Mouse (Mus musculus) midbrain, postnatal 0 days (tissue): Measurements from ENCODE around the gene Reps2. TPM values are rescaled to one million over a fixed set of nuclear protein-coding genes. Genes with fewer than 3 reads are reported as not detected.

Experiments
- ATAC-seq: fragments of 200-750 bp; cut with Nextera tagmentation; 2 replicates; pipeline ENCODE4 v1.8.0; 2017; ENCODE audit warnings: moderate number of reproducible peaks, mild to moderate bottlenecking, moderate TSS enrichment, moderate library complexity; ENCODE audit not compliant: low FRiP score
- DNase-seq: peaks from one replicate; pipeline ENCODE4 v3.0.0-alpha.2; 2015; ENCODE audit warnings: low spot score
- H3K27ac ChIP-seq: fragments of 300-500 bp; sonication (generic); 2 replicates; pipeline ENCODE4 v1.5.1; 2014; ENCODE audit warnings: low read depth, mild to moderate bottlenecking, low read length, mixed read lengths
- H3K27me3 ChIP-seq: fragments of 300-500 bp; sonication (generic); 2 replicates; pipeline ENCODE4 v1.6.1; 2014; ENCODE audit warnings: low read length, control low read depth, mixed read lengths; ENCODE audit not compliant: insufficient read depth
- H3K36me3 ChIP-seq: fragments of 300-500 bp; sonication (generic); 2 replicates; pipeline ENCODE4 v1.6.1; 2014; ENCODE audit warnings: low read length, control low read depth, mixed read lengths; ENCODE audit not compliant: insufficient read depth
- H3K4me1 ChIP-seq: fragments of 300-500 bp; sonication (generic); 2 replicates; pipeline ENCODE4 v1.6.1; 2014; ENCODE audit warnings: mild to moderate bottlenecking, control low read depth, antibody characterized with exemption, low read length, mixed read lengths; ENCODE audit not compliant: insufficient read depth
- H3K4me2 ChIP-seq: fragments of 300-500 bp; sonication (generic); 2 replicates; pipeline ENCODE4 v1.6.1; 2014; ENCODE audit warnings: low read depth, mild to moderate bottlenecking, low read length, mixed read lengths; ENCODE audit not compliant: poor library complexity, severe bottlenecking
- H3K4me3 ChIP-seq: fragments of 300-500 bp; sonication (generic); 2 replicates; pipeline ENCODE4 v1.5.1; 2014; ENCODE audit warnings: low read depth, mild to moderate bottlenecking, low read length, moderate library complexity
- H3K9ac ChIP-seq: fragments of 300-500 bp; sonication (generic); replicated peaks from 2 replicates; pipeline ENCODE4 v1.6.1; 2014; ENCODE audit warnings: mild to moderate bottlenecking, low read length, moderate library complexity, mixed read lengths; ENCODE audit not compliant: poor library complexity, severe bottlenecking
- H3K9me3 ChIP-seq: fragments of 300-500 bp; sonication (generic); 2 replicates; pipeline ENCODE4 v1.6.1; 2016; ENCODE audit warnings: low read length, control low read depth
- CTCF ChIP-seq: IDR thresholded peaks from 2 replicates; pipeline ENCODE4 v1.5.1; 2016; ENCODE audit warnings: antibody characterized with exemption, mild to moderate bottlenecking
- WGBS: fragments of 180-500 bp; shearing (Covaris S2); extraction: QIAGEN DNeasy Blood & Tissue Kit; methylation state at CpG from one replicate; pipeline ENCODE4 v1.1.7; 2014; 5-methylcytosine and 5-hydroxymethylcytosine counted together
- polyA plus RNA-seq: library from polyadenylated mRNA; unstranded; fragments of >200 nt; fragmentation: Nextera tagmentation; extraction: Ambion mirVana; gene quantifications from 2 replicates; pipeline ENCODE4 v1.2.1, GENCODE M21; 2015
- total RNA-seq: library from RNA; depleted of rRNA; stranded (reverse); fragments of >200 nt; gene quantifications from 2 replicates; pipeline ENCODE4 v1.2.3, GENCODE M21; 2014

Reps2 gene
- total and polyA plus RNA-seq, 2 experiments from 2014 or later, result 3.0 to 16.5 TPM

DNA sequence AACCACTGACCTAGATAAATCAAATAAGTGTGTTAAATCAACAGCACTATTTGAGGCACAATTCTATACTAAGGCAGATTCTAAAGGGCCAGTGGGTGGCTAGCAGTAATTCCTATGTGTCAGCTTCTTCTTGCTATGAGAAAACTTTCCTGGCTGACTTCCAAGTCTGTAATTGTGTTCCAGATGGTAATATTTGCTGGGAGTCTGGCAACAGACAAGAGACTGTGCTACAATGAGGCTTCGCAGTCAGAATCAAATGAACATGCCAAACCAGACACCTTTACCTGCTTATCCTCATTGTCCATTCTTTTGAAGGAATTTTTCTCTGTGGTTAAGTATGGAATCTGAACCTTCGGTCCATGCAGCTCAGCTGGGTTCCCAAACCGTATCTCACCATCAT is 88.9 kb downstream of the Reps2 start:
- no peaks in the 10 kb centered on the region for H3K9me3 ChIP-seq
- H3K27ac ChIP-seq, result no peak overlapping the region

DNA sequence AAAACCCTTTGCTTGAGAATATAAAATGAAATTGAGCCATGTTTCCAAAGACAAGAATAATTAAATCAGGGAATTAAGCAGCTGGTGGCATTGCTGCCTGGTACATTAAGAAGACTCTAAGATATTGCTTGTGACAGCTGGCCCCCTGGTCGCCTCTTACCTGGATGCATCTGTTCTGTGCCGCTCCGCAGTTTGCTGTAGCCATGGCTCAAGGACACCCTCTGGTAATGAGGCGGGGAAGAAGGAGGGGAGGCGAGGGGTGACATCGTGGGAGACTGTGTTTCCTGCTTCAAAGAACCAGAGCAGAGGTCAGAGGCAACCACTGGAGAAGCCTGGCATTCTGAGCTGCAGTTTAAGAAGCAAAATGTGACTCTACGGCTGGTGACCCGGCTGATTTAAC is 91.1 kb downstream of the Reps2 start:
- Histone ChIP-seq H3K9me3 (no peaks in the 10 kb centered on the region), H3K4me3 (no peak overlapping the region), H3K4me2 (no peak overlapping the region), H3K27me3 (peaks cover 3% of the 10 kb centered on the region; the same call in 1 of the 2 replicates), H3K9ac (no peak overlapping the region), H3K27ac (0 out of 2 replicates have a peak overlapping the region, but pooled peaks have one; percentile 12), H3K4me1 (no peaks in the 10 kb centered on the region), H3K36me3 (no peaks in the 10 kb centered on the region)
- no peak for ATAC-seq
- TF ChIP-seq CTCF, result no peak
- peak; percentile 12 for DNase-seq
- WGBS, result 49% methylated on average over 8 of the region's 8 CpGs

More for the DNA sequence above, 88.9 kb downstream of the Reps2 start:
- WGBS, result 59% methylated on average over 3 of the region's 3 CpGs
- no peak overlapping the region for H3K4me2 ChIP-seq
- DNase-seq (peak; percentile 65), ATAC-seq (no peak)
- H3K9ac ChIP-seq, result no peak overlapping the region
- no peaks in the 10 kb centered on the region for H3K4me1 ChIP-seq
- H3K36me3 ChIP-seq, result no peaks in the 10 kb centered on the region
- no peak overlapping the region for H3K4me3 ChIP-seq
- no peak for TF ChIP-seq CTCF
- peaks cover 3% of the 10 kb centered on the region; the same call in 1 of the 2 replicates for H3K27me3 ChIP-seq

DNA sequence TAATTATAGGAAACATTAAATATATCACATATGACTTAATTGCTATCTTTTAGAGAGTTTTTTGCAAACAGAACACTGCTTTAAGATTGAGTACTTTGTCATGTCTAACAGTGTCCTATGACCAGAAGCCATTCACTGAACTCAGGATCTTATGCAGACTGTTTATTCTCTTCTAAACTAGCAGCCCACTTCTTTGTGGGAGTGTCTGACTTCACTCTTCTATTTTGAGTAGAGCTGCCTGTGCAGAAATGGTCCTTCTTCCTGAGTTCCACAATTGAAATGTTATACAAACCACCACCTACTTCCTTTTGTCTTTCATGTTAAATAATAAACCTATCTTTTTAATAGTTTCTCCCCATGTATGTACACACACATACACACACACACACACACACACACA is 98.4 kb downstream of the Reps2 start:
- ATAC-seq, result no peak
- no peak for TF ChIP-seq CTCF
- Histone ChIP-seq H3K36me3 (no peaks in the 10 kb centered on the region), H3K4me2 (no peak overlapping the region), H3K9me3 (no peaks in the 10 kb centered on the region), H3K4me1 (no peaks in the 10 kb centered on the region), H3K4me3 (no peak overlapping the region), H3K27ac (no peak overlapping the region), H3K27me3 (no peaks in the 10 kb centered on the region; the same call in 1 of the 2 replicates), H3K9ac (no peak overlapping the region)
- no peak for DNase-seq

DNA sequence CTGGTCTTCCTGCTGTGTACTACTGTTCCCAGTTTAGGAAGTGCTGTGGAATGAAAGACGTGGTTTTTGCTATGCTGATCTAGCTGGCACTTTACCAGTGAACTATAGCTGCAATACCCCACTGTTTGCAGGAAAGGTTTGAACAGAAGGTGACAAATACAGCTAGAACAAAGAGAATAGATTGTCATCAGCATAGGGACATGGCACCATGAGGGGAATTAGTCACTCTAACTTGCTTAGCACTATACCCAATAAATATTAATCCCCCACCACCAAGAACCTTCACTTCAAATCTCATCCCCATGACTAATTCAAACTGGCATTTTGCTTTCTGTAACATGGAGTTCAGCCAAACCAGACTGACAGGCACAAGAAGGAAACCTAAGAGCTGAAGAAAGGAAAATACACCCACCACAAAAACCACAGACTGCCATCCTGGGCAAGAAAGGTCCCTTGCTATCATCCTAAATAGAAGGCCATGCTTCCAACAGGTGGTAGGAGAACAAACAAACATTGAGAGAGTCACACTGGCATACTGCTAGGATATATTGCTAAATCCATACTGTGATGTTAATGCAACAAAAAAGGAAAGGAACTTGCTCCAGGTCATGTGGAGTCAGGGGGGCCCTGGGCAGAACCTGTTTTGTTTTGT is 100.7 kb downstream of the Reps2 start:
- no peak for TF ChIP-seq CTCF
- Histone ChIP-seq H3K9me3 (no peaks in the 10 kb centered on the region), H3K27ac (no peak overlapping the region), H3K27me3 (no peaks in the 10 kb centered on the region; the same call in 1 of the 2 replicates), H3K4me3 (no peak overlapping the region), H3K9ac (no peak overlapping the region), H3K4me1 (no peaks in the 10 kb centered on the region), H3K4me2 (no peak overlapping the region), H3K36me3 (no peaks in the 10 kb centered on the region)
- DNase-seq (peak; percentile 32), ATAC-seq (no peak)
- 33% methylated on average over 1 of the region's 1 CpGs for whole genome bisulfite sequencing

DNA sequence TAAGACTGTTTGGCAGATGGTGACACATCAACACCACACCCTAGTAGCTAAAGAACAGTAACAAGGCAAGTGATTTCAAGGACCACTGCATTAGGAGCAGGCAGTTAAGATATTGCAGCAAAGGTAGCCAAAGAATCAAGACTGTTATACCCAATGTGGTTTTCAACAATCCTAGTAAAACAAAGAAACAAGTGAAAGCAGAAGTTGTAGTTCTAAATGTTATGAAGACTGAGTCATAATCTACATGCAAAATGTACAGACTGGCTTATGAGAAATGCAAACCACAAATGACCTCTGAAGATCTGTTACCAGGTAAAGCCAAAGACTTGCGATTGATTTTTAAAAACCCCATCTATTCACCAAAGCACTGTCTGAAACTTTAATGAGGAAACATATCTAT is 101.5 kb downstream of the Reps2 start:
- H3K4me1 ChIP-seq, result no peaks in the 10 kb centered on the region
- H3K27me3 ChIP-seq, result no peaks in the 10 kb centered on the region; the same call in 1 of the 2 replicates
- ATAC-seq, result no peak
- no peak overlapping the region for H3K27ac ChIP-seq
- no peak for DNase-seq
- H3K36me3 ChIP-seq, result no peaks in the 10 kb centered on the region
- H3K9me3 ChIP-seq, result no peaks in the 10 kb centered on the region
- whole genome bisulfite sequencing, result 93% methylated on average over 1 of the region's 1 CpGs
- TF ChIP-seq CTCF, result no peak
- no peak overlapping the region for H3K9ac ChIP-seq
- H3K4me3 ChIP-seq, result no peak overlapping the region
- no peak overlapping the region for H3K4me2 ChIP-seq

DNA sequence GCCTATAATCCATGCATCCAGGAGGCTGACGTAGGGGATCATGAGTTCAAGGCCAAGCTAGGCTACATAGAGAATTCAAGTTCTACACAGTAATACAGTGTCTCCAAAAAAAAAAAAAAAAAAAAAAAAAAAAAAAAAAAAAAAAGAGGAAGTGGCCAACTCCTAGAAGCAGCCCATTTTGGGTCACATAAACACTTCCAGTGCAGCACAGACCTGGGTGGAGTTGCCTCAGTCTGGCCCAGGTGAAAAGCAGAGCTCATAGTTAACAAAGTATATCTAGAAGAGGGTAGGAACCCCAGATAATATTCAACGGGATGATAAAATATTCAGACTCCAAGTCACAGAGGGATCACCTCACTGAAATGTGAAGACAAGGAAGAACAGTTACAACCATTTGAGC is 112.4 kb downstream of the Reps2 start:
- H3K36me3 ChIP-seq, result no peaks in the 10 kb centered on the region
- DNase-seq, result no peak
- WGBS, result 96% methylated on average over 2 of the region's 2 CpGs

More for the DNA sequence above, 112.4 kb downstream of the Reps2 start:
- H3K4me3 ChIP-seq, result no peak overlapping the region
- no peaks in the 10 kb centered on the region for H3K4me1 ChIP-seq
- no peak overlapping the region for H3K9ac ChIP-seq
- H3K9me3 ChIP-seq, result no peaks in the 10 kb centered on the region
- no peaks in the 10 kb centered on the region for H3K27me3 ChIP-seq
- ATAC-seq, result no peak
- H3K27ac ChIP-seq, result no peak overlapping the region
- TF ChIP-seq CTCF, result no peak
- no peak overlapping the region for H3K4me2 ChIP-seq
